In genomic region chr8:104613119-104613518, GRCm38 (mm10) we compare ENCODE assay signal across 22 mouse cellular contexts. TPM values are rescaled to one million over a fixed set of nuclear protein-coding genes. Genes with fewer than 3 reads are reported as not detected.
"Had no signal": no experiment of that assay in that cellular context is flagged by ENCODE, and none has a peak within 500 bp of the region (broad histone marks: within the 10 kb centered on the region; RNA-seq: fewer than 3 reads in every experiment).

No protein-coding gene starts in this region.

- H3K4me3 ChIP-seq: left cerebral cortex, adult 2 months; limb, embryonic 10.5 days; liver, embryonic 15.5 days; midbrain, embryonic 10.5 days; myocyte; neural tube, embryonic 15.5 days had no signal

- H3K27ac ChIP-seq: left cerebral cortex, adult 2 months; limb, embryonic 10.5 days; liver, embryonic 15.5 days; midbrain, embryonic 10.5 days; neural tube, embryonic 15.5 days had no signal

- H3K27me3 ChIP-seq: liver, embryonic 15.5 days; neural tube, embryonic 15.5 days had no signal

- DNase-seq: kidney, postnatal 14 days; lung, adult 2 months; lung, postnatal 10 days; lung, postnatal 4 days; midbrain, embryonic 14.5 days; right cerebral cortex, adult 18-20 months; spleen, adult 18-20 months; thymus, adult 18-20 months; thymus, postnatal 25 days had no signal

- H3K36me3 ChIP-seq: limb, embryonic 10.5 days; liver, embryonic 15.5 days; midbrain, embryonic 10.5 days; neural tube, embryonic 15.5 days had no signal

- H3K9me3 ChIP-seq: limb, embryonic 10.5 days; liver, embryonic 15.5 days; midbrain, embryonic 10.5 days; neural tube, embryonic 15.5 days had no signal

- H3K4me2 ChIP-seq: liver, embryonic 11.5 days; liver, embryonic 15.5 days; neural tube, embryonic 15.5 days had no signal

- H3K9ac ChIP-seq: liver, embryonic 15.5 days; neural tube, embryonic 15.5 days had no signal

- H3K4me1 ChIP-seq: limb, embryonic 10.5 days; liver, embryonic 15.5 days; midbrain, embryonic 10.5 days; neural tube, embryonic 15.5 days had no signal

RNA-seq across cellular contexts. Expression of gene Cdh16, which starts 11.1 kb away (rescaled TPM):
- total RNA-seq: layer of hippocampus, adult 8-10 months; layer of hippocampus, postnatal 25 days; left cerebral cortex, adult 2 months; left cerebral cortex, postnatal 14 days; megakaryocyte, adult 5-6 weeks had no signal
- polyA plus RNA-seq: limb, embryonic 10.5 days; midbrain, embryonic 10.5 days; midbrain, embryonic 14.5 days; neural tube, embryonic 11.5 days; neural tube, embryonic 15.5 days; urinary bladder, adult 2 months had no signal
